Mouse (Mus musculus) midbrain, postnatal 0 days (tissue): ENCODE results near the gene Oscar. TPM values are rescaled to one million over a fixed set of nuclear protein-coding genes. Genes with fewer than 3 reads are reported as not detected.

ENCODE experiments used
- ATAC-seq: fragments of 200-750 bp; cut with Nextera tagmentation; 2 replicates; pipeline ENCODE4 v1.8.0; 2017; ENCODE audit warnings: moderate number of reproducible peaks, mild to moderate bottlenecking, moderate TSS enrichment, moderate library complexity; ENCODE audit not compliant: low FRiP score
- DNase-seq: peaks from one replicate; pipeline ENCODE4 v3.0.0-alpha.2; 2015; ENCODE audit warnings: low spot score
- H3K27ac ChIP-seq: fragments of 300-500 bp; sonication (generic); 2 replicates; pipeline ENCODE4 v1.5.1; 2014; ENCODE audit warnings: low read depth, mild to moderate bottlenecking, low read length, mixed read lengths
- H3K27me3 ChIP-seq: fragments of 300-500 bp; sonication (generic); 2 replicates; pipeline ENCODE4 v1.6.1; 2014; ENCODE audit warnings: low read length, control low read depth, mixed read lengths; ENCODE audit not compliant: insufficient read depth
- H3K36me3 ChIP-seq: fragments of 300-500 bp; sonication (generic); 2 replicates; pipeline ENCODE4 v1.6.1; 2014; ENCODE audit warnings: low read length, control low read depth, mixed read lengths; ENCODE audit not compliant: insufficient read depth
- H3K4me1 ChIP-seq: fragments of 300-500 bp; sonication (generic); 2 replicates; pipeline ENCODE4 v1.6.1; 2014; ENCODE audit warnings: mild to moderate bottlenecking, control low read depth, antibody characterized with exemption, low read length, mixed read lengths; ENCODE audit not compliant: insufficient read depth
- H3K4me2 ChIP-seq: fragments of 300-500 bp; sonication (generic); 2 replicates; pipeline ENCODE4 v1.6.1; 2014; ENCODE audit warnings: low read depth, mild to moderate bottlenecking, low read length, mixed read lengths; ENCODE audit not compliant: poor library complexity, severe bottlenecking
- H3K4me3 ChIP-seq: fragments of 300-500 bp; sonication (generic); 2 replicates; pipeline ENCODE4 v1.5.1; 2014; ENCODE audit warnings: low read depth, mild to moderate bottlenecking, low read length, moderate library complexity
- H3K9ac ChIP-seq: fragments of 300-500 bp; sonication (generic); replicated peaks from 2 replicates; pipeline ENCODE4 v1.6.1; 2014; ENCODE audit warnings: mild to moderate bottlenecking, low read length, moderate library complexity, mixed read lengths; ENCODE audit not compliant: poor library complexity, severe bottlenecking
- H3K9me3 ChIP-seq: fragments of 300-500 bp; sonication (generic); 2 replicates; pipeline ENCODE4 v1.6.1; 2016; ENCODE audit warnings: low read length, control low read depth
- CTCF ChIP-seq: IDR thresholded peaks from 2 replicates; pipeline ENCODE4 v1.5.1; 2016; ENCODE audit warnings: antibody characterized with exemption, mild to moderate bottlenecking
- WGBS: fragments of 180-500 bp; shearing (Covaris S2); extraction: QIAGEN DNeasy Blood & Tissue Kit; methylation state at CpG from one replicate; pipeline ENCODE4 v1.1.7; 2014; 5-methylcytosine and 5-hydroxymethylcytosine counted together
- polyA plus RNA-seq: library from polyadenylated mRNA; unstranded; fragments of >200 nt; fragmentation: Nextera tagmentation; extraction: Ambion mirVana; gene quantifications from 2 replicates; pipeline ENCODE4 v1.2.1, GENCODE M21; 2015
- total RNA-seq: library from RNA; depleted of rRNA; stranded (reverse); fragments of >200 nt; gene quantifications from 2 replicates; pipeline ENCODE4 v1.2.3, GENCODE M21; 2014

The Oscar gene
- total and polyA plus RNA-seq, 2 experiments from 2014 or later: 0.55 to 0.77 TPM

GRCm38 (mm10) chr7:3593855-3594254, 22.1 kb downstream of the Oscar start:
- Histone ChIP-seq H3K9me3 (no peaks in the 10 kb centered on the region), H3K27ac (no peak overlapping the region), H3K4me1 (no peaks in the 10 kb centered on the region), H3K27me3 (no peaks in the 10 kb centered on the region), H3K9ac (no peak overlapping the region), H3K36me3 (no peaks in the 10 kb centered on the region), H3K4me2 (no peak overlapping the region), H3K4me3 (no peak overlapping the region)
- DNase-seq: no peak
- no peak for TF ChIP-seq CTCF
- peak; percentile 69; the same call in 1 of the 2 replicates for ATAC-seq

GRCm38 (mm10) chr7:3591534-3591933, 24.4 kb downstream of the Oscar start:
- Histone ChIP-seq H3K4me1 (no peaks in the 10 kb centered on the region), H3K27me3 (no peaks in the 10 kb centered on the region), H3K4me3 (no peak overlapping the region), H3K9me3 (no peaks in the 10 kb centered on the region), H3K36me3 (no peaks in the 10 kb centered on the region), H3K27ac (no peak overlapping the region), H3K9ac (no peak overlapping the region), H3K4me2 (no peak overlapping the region)
- WGBS: 86% methylated on average over 1 of the region's 1 CpGs
- DNase-seq (no peak), ATAC-seq (no peak)
- peak; percentile 7; the same call in 1 of the 2 replicates for TF ChIP-seq CTCF

GRCm38 (mm10) chr7:3590550-3590949, 25.4 kb downstream of the Oscar start:
- Histone ChIP-seq H3K9ac (no peak overlapping the region), H3K4me3 (no peak overlapping the region), H3K9me3 (no peaks in the 10 kb centered on the region), H3K36me3 (no peaks in the 10 kb centered on the region), H3K4me1 (no peaks in the 10 kb centered on the region), H3K4me2 (no peak overlapping the region), H3K27ac (no peak overlapping the region), H3K27me3 (no peaks in the 10 kb centered on the region)
- 83% methylated on average over 3 of the region's 3 CpGs for WGBS
- no peak for TF ChIP-seq CTCF
- ATAC-seq: no peak
- no peak for DNase-seq

- H3K4me1 ChIP-seq: no peaks in the 10 kb centered on the region
- no peaks in the 10 kb centered on the region for H3K27me3 ChIP-seq
- WGBS: 63% methylated on average over 1 of the region's 1 CpGs
- no peaks in the 10 kb centered on the region for H3K9me3 ChIP-seq
- no peak overlapping the region for H3K4me2 ChIP-seq
- DNase-seq (peak; percentile 10), ATAC-seq (no peak)
- H3K36me3 ChIP-seq: no peaks in the 10 kb centered on the region
- H3K9ac ChIP-seq: no peak overlapping the region
- no peak for TF ChIP-seq CTCF
- no peak overlapping the region for H3K27ac ChIP-seq
- H3K4me3 ChIP-seq: no peak overlapping the region
These were observed 28.7 kb downstream of the Oscar start for GRCm38 (mm10) chr7:3587292-3587691.

GRCm38 (mm10) chr7:3586255-3586654, 29.7 kb downstream of the Oscar start:
- H3K27ac ChIP-seq: no peak overlapping the region
- no peak overlapping the region for H3K4me2 ChIP-seq
- DNase-seq (no peak), ATAC-seq (no peak)
- no peak for TF ChIP-seq CTCF
- H3K4me1 ChIP-seq: no peaks in the 10 kb centered on the region
- H3K27me3 ChIP-seq: no peaks in the 10 kb centered on the region
- H3K36me3 ChIP-seq: no peaks in the 10 kb centered on the region
- H3K9me3 ChIP-seq: no peaks in the 10 kb centered on the region
- 6% methylated on average over 5 of the region's 5 CpGs for WGBS
- H3K4me3 ChIP-seq: no peak overlapping the region
- H3K9ac ChIP-seq: no peak overlapping the region

- H3K27ac ChIP-seq: no peak overlapping the region
- 19% methylated on average over 6 of the region's 6 CpGs for WGBS
- no peak overlapping the region for H3K4me2 ChIP-seq
- no peak for TF ChIP-seq CTCF
- no peak overlapping the region for H3K4me3 ChIP-seq
- H3K27me3 ChIP-seq: no peaks in the 10 kb centered on the region
- H3K4me1 ChIP-seq: no peaks in the 10 kb centered on the region
- H3K9me3 ChIP-seq: no peaks in the 10 kb centered on the region
- DNase-seq (no peak), ATAC-seq (no peak)
- H3K36me3 ChIP-seq: no peaks in the 10 kb centered on the region
- no peak overlapping the region for H3K9ac ChIP-seq
These were observed 30.2 kb downstream of the Oscar start for GRCm38 (mm10) chr7:3585763-3586162.
